Mouse (Mus musculus) megakaryocyte, embryonic 14.5 days (primary cell): ENCODE data around the gene Lta.

Experiments
- FLI1 ChIP-seq: IDR thresholded peaks from 2 replicates; pipeline ENCODE4 v1.6.1; 2012; ENCODE audit warnings: low read length, inconsistent platforms, mixed read lengths
- GATA1 ChIP-seq: IDR thresholded peaks from 3 replicates; pipeline ENCODE4 v1.6.1; 2012; ENCODE audit warnings: mixed read lengths, low read length, inconsistent platforms, borderline replicate concordance

- TF ChIP-seq GATA1 (no peak), FLI1 (no peak)
These were observed 49.7 kb downstream of the Lta start for GRCm38 (mm10) chr17:35155451-35155850.
